Mouse (Mus musculus) brown adipose tissue, adult 24 weeks (tissue): ENCODE measurements around the gene Gtf2i. TPM values are rescaled to one million over a fixed set of nuclear protein-coding genes. Genes with fewer than 3 reads are reported as not detected.

Source experiments
- H3K27ac ChIP-seq: fragments of 200-500 bp; replicated peaks from 2 replicates; pipeline ENCODE4 v1.5.1; 2012; ENCODE audit warnings: low read depth, mild to moderate bottlenecking, low read length
- H3K4me1 ChIP-seq: fragments of 200-500 bp; 2 replicates; pipeline ENCODE4 v1.6.1; 2012; ENCODE audit warnings: low read length, mixed read lengths; ENCODE audit not compliant: control insufficient read depth, insufficient read depth, insufficient read length
- H3K4me3 ChIP-seq: fragments of 200-500 bp; 2 replicates; pipeline ENCODE4 v1.5.1; 2012; ENCODE audit warnings: low read depth, mild to moderate bottlenecking, low read length, moderate library complexity; ENCODE audit not compliant: insufficient read depth
- polyA plus RNA-seq: library from polyadenylated mRNA; stranded (reverse); fragments of >200 nt; gene quantifications from 2 replicates; pipeline ENCODE4 v1.2.4, GENCODE M21; 2012; ENCODE audit not compliant: missing spikeins, insufficient read depth, insufficient read length

Gene Gtf2i
- polyA plus RNA-seq, 1 experiment: 75.9 TPM

- peaks cover 2% of the 10 kb centered on the region for H3K4me1 ChIP-seq
- no peak overlapping the region for H3K4me3 ChIP-seq
- H3K27ac ChIP-seq: 0 out of 2 replicates have a peak overlapping the region, but pooled peaks have one; percentile 19
Measured at GRCm38 (mm10) chr5:134275556-134275955, 39.0 kb downstream of the Gtf2i start.

GRCm38 (mm10) chr5:134275021-134275420 lies 39.5 kb downstream of the Gtf2i start:
- peaks cover 2% of the 10 kb centered on the region for H3K4me1 ChIP-seq
- 0 out of 2 replicates have a peak overlapping the region, but pooled peaks have one; percentile 39 for H3K27ac ChIP-seq
- H3K4me3 ChIP-seq: no peak overlapping the region

- Histone ChIP-seq H3K4me3 (no peak overlapping the region), H3K27ac (no peak overlapping the region), H3K4me1 (peaks cover 2% of the 10 kb centered on the region)
Measured at GRCm38 (mm10) chr5:134273761-134274160, 40.8 kb downstream of the Gtf2i start.

GRCm38 (mm10) chr5:134272761-134273160 lies 41.8 kb downstream of the Gtf2i start:
- Histone ChIP-seq H3K4me3 (no peak overlapping the region), H3K4me1 (peaks cover 2% of the 10 kb centered on the region), H3K27ac (no peak overlapping the region)

- H3K27ac ChIP-seq: no peak overlapping the region
- peaks cover 2% of the 10 kb centered on the region for H3K4me1 ChIP-seq
- no peak overlapping the region for H3K4me3 ChIP-seq
Measured at GRCm38 (mm10) chr5:134271421-134271820, 43.1 kb downstream of the Gtf2i start.

- H3K27ac ChIP-seq: no peak overlapping the region
- no peak overlapping the region for H3K4me3 ChIP-seq
- H3K4me1 ChIP-seq: peaks cover 2% of the 10 kb centered on the region
Measured at GRCm38 (mm10) chr5:134270566-134270965, 44.0 kb downstream of the Gtf2i start.

GRCm38 (mm10) chr5:134269751-134270150 lies 44.8 kb downstream of the Gtf2i start:
- H3K4me3 ChIP-seq: no peak overlapping the region
- peaks cover 1% of the 10 kb centered on the region; the same call in 1 of the 2 replicates for H3K4me1 ChIP-seq
- no peak overlapping the region for H3K27ac ChIP-seq

- Histone ChIP-seq H3K27ac (no peak overlapping the region), H3K4me1 (no peaks in the 10 kb centered on the region), H3K4me3 (no peak overlapping the region)
Measured at GRCm38 (mm10) chr5:134268751-134269150, 45.8 kb downstream of the Gtf2i start.

- Histone ChIP-seq H3K27ac (no peak overlapping the region), H3K4me1 (no peaks in the 10 kb centered on the region), H3K4me3 (no peak overlapping the region)
Measured at GRCm38 (mm10) chr5:134266404-134266803, 48.2 kb downstream of the Gtf2i start.

GRCm38 (mm10) chr5:134265890-134266289 lies 48.7 kb downstream of the Gtf2i start:
- Histone ChIP-seq H3K27ac (no peak overlapping the region), H3K4me1 (no peaks in the 10 kb centered on the region), H3K4me3 (no peak overlapping the region)

- H3K4me3 ChIP-seq: no peak overlapping the region
- no peak overlapping the region for H3K27ac ChIP-seq
- no peaks in the 10 kb centered on the region for H3K4me1 ChIP-seq
Measured at GRCm38 (mm10) chr5:134260001-134260636, 54.4 kb downstream of the Gtf2i start.

- no peaks in the 10 kb centered on the region for H3K4me1 ChIP-seq
- H3K4me3 ChIP-seq: no peak overlapping the region
- H3K27ac ChIP-seq: no peak overlapping the region
Measured at GRCm38 (mm10) chr5:134258934-134259333, 55.6 kb downstream of the Gtf2i start.

- Histone ChIP-seq H3K4me1 (no peaks in the 10 kb centered on the region), H3K4me3 (no peak overlapping the region), H3K27ac (no peak overlapping the region)
Measured at GRCm38 (mm10) chr5:134258395-134258794, 56.2 kb downstream of the Gtf2i start.

- no peak overlapping the region for H3K4me3 ChIP-seq
- no peaks in the 10 kb centered on the region for H3K4me1 ChIP-seq
- no peak overlapping the region for H3K27ac ChIP-seq
Measured at GRCm38 (mm10) chr5:134257349-134258031, 57.1 kb downstream of the Gtf2i start.

- H3K4me3 ChIP-seq: no peak overlapping the region
- H3K4me1 ChIP-seq: no peaks in the 10 kb centered on the region
- H3K27ac ChIP-seq: no peak overlapping the region
Measured at GRCm38 (mm10) chr5:134255294-134255693, 59.3 kb downstream of the Gtf2i start.

- no peak overlapping the region for H3K27ac ChIP-seq
- no peaks in the 10 kb centered on the region for H3K4me1 ChIP-seq
- H3K4me3 ChIP-seq: no peak overlapping the region
Measured at GRCm38 (mm10) chr5:134253806-134254205, 60.8 kb downstream of the Gtf2i start.
